Mouse (Mus musculus): Measurements from ENCODE around the gene Sowahc. TPM values are rescaled to one million over a fixed set of nuclear protein-coding genes. Genes with fewer than 3 reads are reported as not detected.

The Sowahc gene
- total and polyA plus RNA-seq, 3 experiments, result not detected

- Histone ChIP-seq H3K27ac (ENCODE audit: control insufficient read depth, low read depth, low read length) (no peak overlapping the region), H3K79me2 (ENCODE audit: control insufficient read depth, insufficient read depth, low read length, poor library complexity) (no peaks in the 10 kb centered on the region), H3K9me3 (replicated peaks; ENCODE audit: insufficient read depth, low read length) (no peaks in the 10 kb centered on the region), H3K27me3 (ENCODE audit: control insufficient read depth in 1 of 2, insufficient read depth in 2 of 2, low read length in 2 of 2) (no peaks in the 10 kb centered on the region; a peak in 3 of 4 replicates), H3K4me3 (ENCODE audit: control insufficient read depth in 1 of 2, insufficient read depth in 1 of 2, low read depth in 2 of 2, low read length in 2 of 2) (no peak overlapping the region), H3K4me1 (ENCODE audit: control insufficient read depth in 1 of 2, insufficient read depth in 2 of 2, low read length in 2 of 2) (no peaks in the 10 kb centered on the region), H3K36me3 (ENCODE audit: control insufficient read depth in 1 of 2, insufficient read depth in 2 of 2, low read length in 2 of 2) (no peaks in the 10 kb centered on the region), H3K9ac (ENCODE audit: control insufficient read depth, low read depth, low read length, poor library complexity, severe bottlenecking) (no peak overlapping the region)
- no peak for DNase-seq (ENCODE audit: low read depth, low spot score)
- TF ChIP-seq ZC3H11A (IDR thresholded peaks at IDR 0.05; ENCODE audit: low read depth, low read length) (no peak), NELFE (IDR thresholded peaks at IDR 0.05; ENCODE audit: low read depth, low read length) (no peak), UBTF (IDR thresholded peaks at IDR 0.05; ENCODE audit: borderline replicate concordance, insufficient read depth, low read depth, low read length) (no peak), TAL1 (IDR thresholded peaks at IDR 0.05; ENCODE audit: low read length) (no peak), ZMIZ1 (IDR thresholded peaks at IDR 0.05; ENCODE audit: low read depth, low read length) (no peak), EP300 (IDR thresholded peaks at IDR 0.05; ENCODE audit: low read depth in 1 of 2, low read length in 2 of 2) (no peak), POLR2AphosphoS2 (IDR thresholded peaks at IDR 0.05; ENCODE audit: low read length) (no peak), KAT2A (conservative IDR thresholded peaks at IDR 0.05; ENCODE audit: low read depth, low read length) (no peak), MAFK (IDR thresholded peaks at IDR 0.05; ENCODE audit: borderline replicate concordance, low read depth, low read length) (no peak), CHD1 (IDR thresholded peaks at IDR 0.05; ENCODE audit: low read depth, low read length) (no peak), TCF12 (IDR thresholded peaks at IDR 0.05; ENCODE audit: low read depth, low read length) (no peak), ETS1 (IDR thresholded peaks at IDR 0.05; ENCODE audit: low read depth, low read length) (no peak), RCOR1 (IDR thresholded peaks at IDR 0.05; ENCODE audit: low read depth, low read length) (no peak), CHD2 (IDR thresholded peaks at IDR 0.05; ENCODE audit: low read length) (no peak), SMC3 (IDR thresholded peaks at IDR 0.05; ENCODE audit: low read depth, low read length) (no peak), CTCF (IDR thresholded peaks at IDR 0.05 in 2 of 3, conservative IDR thresholded peaks at IDR 0.05 in 1 of 3; ENCODE audit: control insufficient read depth in 1 of 3, insufficient read depth in 1 of 3, low read depth in 2 of 3, low read length in 3 of 3, poor library complexity in 1 of 3, severe bottlenecking in 1 of 3) (no peak), ZKSCAN1 (IDR thresholded peaks at IDR 0.05; ENCODE audit: low read depth, low read length) (no peak), MYB (IDR thresholded peaks at IDR 0.05; ENCODE audit: low read depth, low read length) (no peak)
Measured at GRCm38 (mm10) chr10:59256533-59256932, 34.8 kb downstream of the Sowahc start.

DNA sequence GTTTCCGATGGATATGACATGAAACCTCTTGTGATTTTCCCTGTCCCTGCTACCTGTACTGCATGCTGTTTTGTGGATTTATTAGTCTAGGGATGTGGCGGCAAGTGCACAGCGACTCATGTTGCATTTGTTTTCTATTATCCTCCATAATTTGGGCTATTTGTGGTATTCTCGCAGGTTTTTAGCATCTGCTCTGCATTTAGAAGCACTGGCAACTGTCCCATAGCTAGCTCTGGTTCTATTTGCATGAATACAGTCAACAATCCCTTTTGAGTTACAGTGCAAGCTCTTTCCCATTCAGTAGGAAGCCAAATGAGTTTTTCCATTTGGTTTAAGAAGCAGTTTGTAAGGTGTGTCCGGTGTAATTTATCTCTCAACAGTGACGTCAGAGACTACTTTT, 37.8 kb downstream of the Sowahc start:
- Histone ChIP-seq H3K4me1 (ENCODE audit: control insufficient read depth in 1 of 2, insufficient read depth in 2 of 2, low read length in 2 of 2) (no peaks in the 10 kb centered on the region), H3K27ac (ENCODE audit: control insufficient read depth, low read depth, low read length) (no peak overlapping the region), H3K36me3 (ENCODE audit: control insufficient read depth in 1 of 2, insufficient read depth in 2 of 2, low read length in 2 of 2) (no peaks in the 10 kb centered on the region), H3K79me2 (ENCODE audit: control insufficient read depth, insufficient read depth, low read length, poor library complexity) (no peaks in the 10 kb centered on the region), H3K4me3 (ENCODE audit: control insufficient read depth in 1 of 2, insufficient read depth in 1 of 2, low read depth in 2 of 2, low read length in 2 of 2) (no peak overlapping the region), H3K9me3 (replicated peaks; ENCODE audit: insufficient read depth, low read length) (no peaks in the 10 kb centered on the region), H3K27me3 (ENCODE audit: control insufficient read depth in 1 of 2, insufficient read depth in 2 of 2, low read length in 2 of 2) (no peaks in the 10 kb centered on the region; a peak in 2 of 4 replicates), H3K9ac (ENCODE audit: control insufficient read depth, low read depth, low read length, poor library complexity, severe bottlenecking) (no peak overlapping the region)
- no peak for TF ChIP-seq USF1 (IDR thresholded peaks at IDR 0.05; ENCODE audit: low read depth, low read length)
- TF ChIP-seq GATA1 (IDR thresholded peaks at IDR 0.05; ENCODE audit: low read depth, low read length), result no peak
- no peak for TF ChIP-seq TAL1 (IDR thresholded peaks at IDR 0.05; ENCODE audit: low read length)
- TF ChIP-seq NELFE (IDR thresholded peaks at IDR 0.05; ENCODE audit: low read depth, low read length), result no peak
- TF ChIP-seq SMC3 (IDR thresholded peaks at IDR 0.05; ENCODE audit: low read depth, low read length), result no peak
- no peak for TF ChIP-seq E2F4 (IDR thresholded peaks at IDR 0.05; ENCODE audit: borderline replicate concordance, low read depth, low read length)
- no peak for TF ChIP-seq KAT2A (conservative IDR thresholded peaks at IDR 0.05; ENCODE audit: low read depth, low read length)
- TF ChIP-seq GABPA (IDR thresholded peaks at IDR 0.05; ENCODE audit: low read depth, low read length), result no peak
- no peak for TF ChIP-seq EP300 (IDR thresholded peaks at IDR 0.05; ENCODE audit: low read depth in 1 of 2, low read length in 2 of 2)
- TF ChIP-seq ELF1 (IDR thresholded peaks at IDR 0.05; ENCODE audit: low read depth, low read length), result no peak
- DNase-seq (ENCODE audit: low read depth, low spot score), result no peak
